Mouse (Mus musculus) liver, embryonic 14.5 days (tissue): ENCODE measurements at regions not wholly inside any gene's neighbourhood (a gene's known extent, or its start where the extent isn't known, plus 50 kb on each side); places are given as distances from the start of the nearest gene placed in this dataset.
"Not testable (repeated sequence)": the region's sequence is repeated elsewhere in the genome, so short reads cannot be mapped to it uniquely, and the experiment has no call there.

Experiments used
- ATAC-seq: fragments of 200-750 bp; cut with Nextera tagmentation; 2 replicates; pipeline ENCODE4 v1.8.0; 2017; ENCODE audit warnings: moderate number of reproducible peaks, mild to moderate bottlenecking, moderate library complexity; ENCODE audit not compliant: insufficient read depth
- DNase-seq, 3 experiments: peaks; one replicate each; pipeline ENCODE4 v3.0.0-alpha.2; 2012 to 2013; ENCODE audit warnings: low read depth in 3 of 3, low spot score in 3 of 3
- H3K27ac ChIP-seq: fragments of 300-500 bp; sonication (generic); 2 replicates; pipeline ENCODE4 v1.5.1; 2014; ENCODE audit warnings: moderate library complexity, mild to moderate bottlenecking, control low read depth, inconsistent platforms
- H3K27me3 ChIP-seq: fragments of 300-500 bp; sonication (generic); 2 replicates; pipeline ENCODE4 v1.6.1; 2014; ENCODE audit warnings: mild to moderate bottlenecking, low read length, moderate library complexity; ENCODE audit not compliant: control insufficient read depth, insufficient read depth
- H3K36me3 ChIP-seq: fragments of 300-500 bp; sonication (generic); replicated peaks from 2 replicates; pipeline ENCODE4 v1.6.1; 2014; ENCODE audit warnings: low read depth; ENCODE audit not compliant: control insufficient read depth, insufficient read depth
- H3K4me1 ChIP-seq, 2 experiments: fragments of 200-500 bp in 1 of 2; fragments of 300-500 bp in 1 of 2; sonication (generic) in 1 of 2; replicated peaks; 2 replicates each; pipeline ENCODE4 v1.6.1; 2012 to 2014; ENCODE audit warnings: antibody characterized with exemption in 1 of 2, inconsistent platforms in 1 of 2, low read length in 1 of 2; ENCODE audit not compliant: control insufficient read depth in 2 of 2, insufficient read depth in 2 of 2
- H3K4me2 ChIP-seq: fragments of 300-500 bp; sonication (generic); 2 replicates; pipeline ENCODE4 v1.6.1; 2014; ENCODE audit warnings: low read depth, mild to moderate bottlenecking, control low read depth, moderate library complexity
- H3K4me3 ChIP-seq, 2 experiments: fragments of 200-500 bp in 1 of 2; fragments of 300-500 bp in 1 of 2; sonication (generic) in 1 of 2; 2 replicates each; pipeline ENCODE4 v1.5.1; 2012 to 2014; ENCODE audit warnings: low read depth in 2 of 2, low read length in 2 of 2, mild to moderate bottlenecking in 2 of 2, control low read depth in 1 of 2, inconsistent platforms in 1 of 2, moderate library complexity in 1 of 2; ENCODE audit not compliant: insufficient read depth in 1 of 2
- H3K9ac ChIP-seq: fragments of 300-500 bp; sonication (generic); replicated peaks from 2 replicates; pipeline ENCODE4 v1.6.1; 2014; ENCODE audit warnings: mild to moderate bottlenecking, control low read depth, moderate library complexity
- H3K9me3 ChIP-seq: fragments of 300-500 bp; sonication (generic); 2 replicates; pipeline ENCODE4 v1.6.1; 2016; ENCODE audit warnings: low read length, mixed read lengths; ENCODE audit not compliant: control insufficient read depth
- CTCF ChIP-seq: IDR thresholded peaks from 2 replicates; pipeline ENCODE4 v1.5.1; 2016; ENCODE audit warnings: antibody characterized with exemption, low read depth, control low read depth
- EP300 ChIP-seq: IDR thresholded peaks from 2 replicates; pipeline ENCODE4 v1.6.1; 2016; ENCODE audit warnings: antibody characterized with exemption, low read depth
- WGBS: fragments of 180-500 bp; shearing (Covaris S2); extraction: QIAGEN DNeasy Blood & Tissue Kit; methylation state at CpG from one replicate; pipeline ENCODE4 v1.1.7; 2014; ENCODE audit not compliant: insufficient replicate concordance; 5-methylcytosine and 5-hydroxymethylcytosine counted together

DNA sequence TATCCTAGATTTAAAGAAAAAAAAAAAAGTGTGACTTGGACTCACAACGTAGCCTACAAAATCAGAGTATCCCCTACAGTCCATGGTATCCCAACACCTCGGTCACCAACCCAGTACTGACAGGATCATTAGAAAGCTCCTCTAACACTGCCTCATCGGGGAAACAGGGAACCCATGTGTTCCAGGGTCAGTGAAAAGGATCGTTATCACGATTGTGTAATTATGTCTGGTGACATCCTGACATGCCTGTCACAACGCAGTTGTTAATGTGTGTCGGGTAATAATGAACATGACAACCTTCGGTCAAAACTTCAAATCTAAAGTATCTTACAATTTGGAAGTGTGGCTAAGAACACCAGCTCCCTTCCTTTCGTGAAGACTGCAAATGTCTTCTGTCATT is 83.8 kb upstream of the Enpep start:
- Histone ChIP-seq H3K9ac (no peak overlapping the region), H3K36me3 (no peaks in the 10 kb centered on the region), H3K27ac (no peak overlapping the region), H3K4me3 (no peak overlapping the region), H3K4me1 (no peaks in the 10 kb centered on the region), H3K4me2 (no peak overlapping the region), H3K27me3 (no peaks in the 10 kb centered on the region), H3K9me3 (no peaks in the 10 kb centered on the region)
- TF ChIP-seq CTCF: no peak
- TF ChIP-seq EP300: no peak
- ATAC-seq: no peak
- DNase-seq: no peak
- WGBS: 70% methylated on average over 9 of the region's 9 CpGs

DNA sequence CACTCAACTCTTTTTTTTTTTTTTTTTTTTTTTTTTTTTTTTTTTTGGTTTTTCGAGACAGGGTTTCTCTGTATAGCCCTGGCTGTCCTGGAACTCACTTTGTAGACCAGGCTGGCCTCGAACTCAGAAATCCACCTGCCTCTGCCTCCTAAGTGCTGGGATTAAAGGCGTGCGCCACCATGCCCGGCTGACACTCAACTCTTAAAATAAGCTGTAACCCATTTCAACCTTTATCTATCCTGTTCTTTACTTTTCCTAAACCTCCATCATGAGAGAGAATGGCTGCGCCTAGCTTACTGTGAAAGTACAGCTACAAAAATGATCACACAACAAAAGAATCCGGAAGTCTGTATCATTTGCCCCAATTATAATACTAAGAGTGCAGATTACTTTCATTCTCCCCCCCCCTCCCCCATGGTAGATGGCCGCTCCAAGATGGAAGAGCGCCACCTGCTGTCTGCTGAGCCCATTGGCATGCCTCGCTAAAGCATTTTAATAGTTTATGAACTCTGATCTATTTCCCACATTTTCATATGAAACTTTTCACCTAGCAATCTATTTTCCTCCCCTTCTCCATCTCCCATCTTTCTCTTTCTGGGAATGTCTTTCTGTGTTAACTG is 89.2 kb upstream of the Enpep start:
- H3K4me3 ChIP-seq, H3K4me1 ChIP-seq, H3K9ac ChIP-seq, H3K27ac ChIP-seq, H3K9me3 ChIP-seq, H3K4me2 ChIP-seq, H3K27me3 ChIP-seq, H3K36me3 ChIP-seq, ATAC-seq: not testable (repeated sequence)
- TF ChIP-seq CTCF: peak; percentile 74
- 41% methylated on average over 8 of the region's 10 CpGs for WGBS
- peak in 1 of 3 experiments; percentile 2 for DNase-seq

DNA sequence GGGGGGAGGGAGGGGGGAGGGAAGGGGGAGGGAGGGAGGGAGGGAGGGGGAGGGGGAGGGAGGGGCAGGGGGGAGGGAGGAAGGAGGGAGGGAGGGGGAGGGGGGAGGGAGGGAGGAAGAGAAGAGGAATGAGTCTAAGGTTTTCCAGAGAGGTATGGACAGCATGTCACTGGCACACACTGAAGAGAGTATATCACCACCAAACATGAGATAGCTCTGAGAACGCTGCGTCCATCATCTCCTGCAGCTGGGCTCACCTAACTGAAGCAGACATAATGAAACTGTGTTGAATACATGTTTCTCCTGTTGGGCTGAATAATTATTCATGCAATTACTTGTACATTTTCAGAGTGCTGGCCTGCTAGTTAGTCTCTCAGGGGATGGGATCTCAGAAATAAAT is 96.2 kb upstream of the Enpep start:
- no peaks in the 10 kb centered on the region for H3K27me3 ChIP-seq
- no peak for TF ChIP-seq EP300
- no peak for TF ChIP-seq CTCF
- WGBS: 82% methylated on average over 2 of the region's 2 CpGs
- no peak overlapping the region for H3K4me2 ChIP-seq
- ATAC-seq (no peak), DNase-seq (no peak)
- no peaks in the 10 kb centered on the region for H3K9me3 ChIP-seq
- H3K4me3 ChIP-seq: no peak overlapping the region
- no peak overlapping the region for H3K9ac ChIP-seq
- H3K27ac ChIP-seq: no peak overlapping the region
- H3K4me1 ChIP-seq: no peaks in the 10 kb centered on the region
- H3K36me3 ChIP-seq: no peaks in the 10 kb centered on the region

DNA sequence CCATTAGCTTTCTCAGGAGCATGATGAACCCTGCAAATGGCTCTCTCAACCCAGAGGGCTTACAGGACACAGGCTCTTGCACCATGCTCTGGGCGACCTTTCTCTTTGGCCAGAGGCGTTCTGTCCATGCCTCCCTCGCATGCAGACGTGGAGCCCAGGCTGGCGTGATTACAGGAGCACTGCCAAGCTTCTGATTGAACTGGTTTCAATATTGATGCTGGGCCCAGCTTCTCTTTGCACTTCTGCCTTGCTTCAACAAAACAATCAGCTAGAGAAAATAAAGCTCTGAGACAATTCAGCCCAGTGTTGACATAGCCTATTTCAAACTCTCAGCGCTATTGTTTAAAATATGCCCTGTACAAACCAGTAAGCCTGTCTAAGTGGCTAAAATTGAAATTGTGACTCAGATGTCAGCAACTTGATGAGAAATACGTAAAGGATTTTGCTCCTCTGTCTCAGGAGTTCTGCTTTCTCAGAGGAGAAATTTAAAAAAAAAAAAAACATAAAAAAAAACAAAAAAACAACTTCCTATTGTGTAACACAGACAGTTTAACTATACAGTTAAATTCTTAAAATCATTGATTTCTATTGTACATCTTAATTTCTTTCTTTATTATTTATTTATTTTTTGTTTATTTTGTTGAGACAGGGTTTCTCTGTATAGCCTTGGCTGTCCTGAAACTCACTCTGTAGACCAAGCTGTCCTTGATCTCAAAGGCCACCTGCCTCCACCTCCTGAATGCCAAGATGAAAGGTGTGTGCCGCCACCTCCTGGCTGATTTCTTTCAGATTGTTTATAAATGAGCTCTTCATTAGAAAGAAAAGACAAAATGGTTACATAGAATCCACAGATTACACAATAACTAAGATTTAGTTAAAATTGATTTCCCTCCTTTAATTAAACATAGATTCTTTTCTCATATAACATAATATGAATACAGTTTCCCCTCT is 96.9 kb upstream of the Enpep start:
- no peak for DNase-seq

DNA sequence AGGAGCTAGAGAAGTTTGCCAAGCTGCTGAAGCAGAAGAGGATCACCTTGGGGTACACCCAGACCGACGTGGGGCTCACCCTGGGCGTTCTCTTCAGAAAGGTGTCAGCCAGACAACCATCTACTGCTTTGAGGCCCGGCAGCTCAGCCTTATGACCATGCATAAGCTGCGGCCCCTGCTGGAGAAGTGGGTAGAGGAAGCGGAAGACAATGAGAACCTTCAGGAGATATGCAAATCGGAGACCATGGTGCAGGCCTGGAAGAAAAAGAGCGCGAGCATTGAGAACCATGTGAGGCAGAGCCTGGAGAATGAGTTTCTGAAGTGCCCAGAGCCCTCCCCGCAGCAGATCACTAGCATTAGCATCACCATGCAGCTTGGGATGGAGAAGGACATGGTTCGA is 98.1 kb upstream of the Elovl6 start:
- no peak for TF ChIP-seq EP300
- 0 out of 2 replicates have a peak, but pooled peaks have one; percentile 11 for TF ChIP-seq CTCF
- ATAC-seq (no peak), DNase-seq (no peak)
- WGBS: 43% methylated on average over 11 of the region's 11 CpGs
- Histone ChIP-seq H3K27ac (no peak overlapping the region), H3K4me3 (no peak overlapping the region), H3K4me1 (peaks cover 0 to 3% of the 10 kb centered on the region in 2 experiments; a peak in 1 of 4 replicates), H3K9ac (no peak overlapping the region), H3K27me3 (no peaks in the 10 kb centered on the region), H3K4me2 (no peak overlapping the region), H3K36me3 (no peaks in the 10 kb centered on the region), H3K9me3 (no peaks in the 10 kb centered on the region)

More for the DNA sequence above, 96.9 kb upstream of the Enpep start:
- H3K4me1 ChIP-seq: no peaks in the 10 kb centered on the region
- H3K9ac ChIP-seq: no peak overlapping the region
- ATAC-seq: no peak
- WGBS: 53% methylated on average over 8 of the region's 8 CpGs
- no peaks in the 10 kb centered on the region for H3K27me3 ChIP-seq
- H3K27ac ChIP-seq: no peak overlapping the region
- no peaks in the 10 kb centered on the region for H3K9me3 ChIP-seq
- no peaks in the 10 kb centered on the region for H3K36me3 ChIP-seq
- H3K4me2 ChIP-seq: no peak overlapping the region
- H3K4me3 ChIP-seq: no peak overlapping the region
- no peak for TF ChIP-seq CTCF
- TF ChIP-seq EP300: no peak
